Mouse (Mus musculus): ENCODE results near the gene Gm11444.

- TF ChIP-seq CTCF (IDR thresholded peaks at IDR 0.05; ENCODE audit: borderline replicate concordance, insufficient read depth, low read depth, low read length): no peak
- no peak for TF ChIP-seq POLR2A (IDR thresholded peaks at IDR 0.05; ENCODE audit: borderline replicate concordance, insufficient read depth, low read length)
Measured at GRCm38 (mm10) chr11:85831656-85832230, 18.4 kb downstream of the Gm11444 start.
